Mouse (Mus musculus): Measurements from ENCODE around the gene Rnf114. TPM values are rescaled to one million over a fixed set of nuclear protein-coding genes. Genes with fewer than 3 reads are reported as not detected.

Rnf114 gene
- polyA plus RNA-seq, 1 experiment from 2014 or later: 90.0 TPM

DNA sequence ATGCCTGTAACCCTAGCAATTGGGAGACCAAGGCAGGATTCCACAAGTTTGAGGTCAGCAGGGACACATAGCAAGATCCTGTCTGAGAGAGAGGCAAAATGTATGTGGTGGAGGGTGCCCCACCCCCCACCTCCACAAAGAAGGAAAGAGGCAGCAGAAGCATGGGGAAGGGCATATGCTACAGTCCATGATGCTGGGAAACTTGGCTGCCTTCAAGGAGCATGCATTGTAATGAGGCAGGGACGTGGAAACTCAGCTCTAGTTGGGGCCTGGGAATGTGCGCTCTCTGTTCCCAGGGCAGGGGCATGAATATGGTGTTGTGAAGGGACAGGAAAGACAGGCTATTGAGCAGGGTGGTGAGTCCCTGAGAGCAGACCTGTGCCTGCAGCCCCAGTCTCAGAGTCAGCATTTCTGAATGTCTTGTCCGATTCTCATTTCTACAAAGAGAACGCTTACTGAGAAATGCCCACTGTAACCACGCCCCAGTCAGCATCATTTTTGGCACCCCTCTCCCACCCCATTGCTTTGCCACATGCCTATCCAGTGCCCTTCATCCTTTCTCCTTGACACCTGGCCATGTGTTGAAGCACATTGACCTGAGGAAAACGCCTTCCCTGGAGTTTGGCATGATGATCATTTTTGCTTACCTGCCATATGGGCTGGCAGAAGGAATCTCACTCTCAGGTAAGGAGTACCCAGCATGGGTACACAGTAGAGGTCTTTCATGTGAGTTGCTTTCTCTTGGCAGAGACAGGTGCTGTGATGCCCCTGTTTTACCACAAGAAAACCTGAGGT lies 33.2 kb upstream of the Rnf114 start:
- WGBS: 89% methylated on average over 6 of the region's 6 CpGs
- peaks cover 76% of the 10 kb centered on the region for H3K36me3 ChIP-seq
- H3K27ac ChIP-seq: no peak overlapping the region
- H3K9me3 ChIP-seq: no peaks in the 10 kb centered on the region
- no peak overlapping the region for H3K4me3 ChIP-seq
- no peaks in the 10 kb centered on the region for H3K4me1 ChIP-seq
- DNase-seq (ENCODE audit: low spot score): no peak
- H3K27me3 ChIP-seq (ENCODE audit: insufficient read depth, poor library complexity, severe bottlenecking): no peaks in the 10 kb centered on the region

DNA sequence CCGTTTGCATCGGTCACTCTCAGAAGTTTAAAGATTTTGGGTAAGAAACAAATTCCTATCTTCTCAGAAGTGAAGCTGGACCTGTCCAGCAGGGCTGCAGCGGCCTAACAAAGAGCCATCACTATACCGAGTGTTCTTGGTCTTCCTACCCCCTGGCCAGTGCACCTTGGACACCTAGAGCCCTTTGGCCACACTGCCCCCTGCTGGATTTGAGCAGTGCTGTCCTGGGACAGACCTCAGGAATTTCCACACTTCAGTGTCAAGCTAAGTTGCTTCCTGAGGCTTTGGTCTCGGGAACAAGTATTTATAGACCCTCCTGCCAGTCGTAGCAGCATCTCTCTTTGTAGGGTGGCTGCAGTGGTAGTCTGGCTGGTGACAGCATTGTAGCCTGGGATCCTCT lies 29.5 kb upstream of the Rnf114 start:
- Histone ChIP-seq H3K27me3 (ENCODE audit: insufficient read depth, poor library complexity, severe bottlenecking) (no peaks in the 10 kb centered on the region), H3K36me3 (peaks cover 71% of the 10 kb centered on the region), H3K27ac (no peak overlapping the region), H3K4me1 (no peaks in the 10 kb centered on the region), H3K4me3 (no peak overlapping the region), H3K9me3 (no peaks in the 10 kb centered on the region)
- peak; percentile 82 for DNase-seq (ENCODE audit: low spot score)
- WGBS: 53% methylated on average over 6 of the region's 6 CpGs

DNA sequence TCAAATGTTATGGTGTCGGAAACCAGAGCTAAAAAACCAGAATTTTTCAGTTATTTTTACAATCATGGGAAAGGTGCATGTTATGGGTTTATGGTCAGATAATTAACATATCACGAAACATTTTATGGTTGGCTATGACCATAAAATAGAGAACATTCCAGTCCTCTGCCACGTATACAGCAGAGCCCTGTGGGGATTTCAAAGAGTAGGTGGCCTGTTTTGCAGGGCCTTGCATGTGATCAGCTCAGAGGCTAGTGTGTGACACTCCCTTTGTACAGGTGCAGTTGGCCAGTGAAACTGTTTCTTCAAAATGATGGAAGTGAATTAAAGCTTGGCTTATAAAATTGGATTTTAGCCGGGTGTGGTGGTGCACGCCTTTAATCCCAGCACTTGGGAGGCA lies 28.6 kb upstream of the Rnf114 start:
- no peaks in the 10 kb centered on the region for H3K4me1 ChIP-seq
- no peaks in the 10 kb centered on the region for H3K27me3 ChIP-seq (ENCODE audit: insufficient read depth, poor library complexity, severe bottlenecking)
- H3K4me3 ChIP-seq: no peak overlapping the region
- H3K36me3 ChIP-seq: peaks cover 70% of the 10 kb centered on the region
- no peak for DNase-seq (ENCODE audit: low spot score)
- WGBS: 91% methylated on average over 5 of the region's 5 CpGs
- no peak overlapping the region for H3K27ac ChIP-seq
- H3K9me3 ChIP-seq: no peaks in the 10 kb centered on the region

DNA sequence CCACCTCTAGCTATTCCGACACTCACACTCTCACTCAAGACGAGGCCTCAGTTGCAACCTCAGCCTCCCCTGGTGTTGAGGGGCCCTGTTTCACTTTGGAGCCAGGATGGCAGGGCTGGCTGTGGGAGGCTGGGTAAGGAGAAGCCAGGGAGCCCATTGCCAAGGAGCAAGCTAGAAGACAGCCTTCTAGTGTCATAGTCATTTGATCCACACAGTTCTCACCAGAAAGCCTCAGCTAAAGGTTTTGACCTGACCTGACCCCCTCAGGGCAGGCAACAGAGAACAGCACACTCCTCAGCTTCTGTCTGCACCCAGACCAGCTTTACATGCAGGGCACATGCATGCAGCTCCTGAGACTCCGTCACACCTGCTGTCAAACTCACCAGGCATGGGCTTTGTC lies 26.5 kb upstream of the Rnf114 start:
- no peaks in the 10 kb centered on the region for H3K27me3 ChIP-seq (ENCODE audit: insufficient read depth, poor library complexity, severe bottlenecking)
- no peak overlapping the region for H3K27ac ChIP-seq
- H3K36me3 ChIP-seq: peaks cover 69% of the 10 kb centered on the region
- no peaks in the 10 kb centered on the region for H3K9me3 ChIP-seq
- DNase-seq (ENCODE audit: low spot score): no peak
- WGBS: 95% methylated on average over 3 of the region's 3 CpGs
- no peaks in the 10 kb centered on the region for H3K4me1 ChIP-seq
- H3K4me3 ChIP-seq: no peak overlapping the region

DNA sequence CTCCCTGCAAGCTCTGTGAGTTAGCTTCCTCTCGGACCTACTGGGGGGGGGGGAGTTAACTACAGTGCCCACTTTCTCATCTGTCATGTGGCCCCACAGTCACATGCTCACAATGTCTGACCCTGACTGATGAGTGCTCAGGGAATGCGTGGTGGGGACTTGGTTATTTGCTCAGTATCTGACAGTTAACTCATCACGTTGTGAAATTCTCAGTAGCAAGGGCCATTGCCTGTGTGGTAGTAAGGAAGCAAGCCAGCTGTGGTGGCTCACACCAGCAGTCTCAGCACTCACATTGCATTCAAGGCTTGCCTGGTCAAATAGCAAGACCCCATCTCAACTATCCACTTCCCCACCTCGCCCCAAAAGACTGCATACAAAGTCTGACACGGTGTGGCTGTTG lies 25.2 kb upstream of the Rnf114 start:
- H3K9me3 ChIP-seq: no peaks in the 10 kb centered on the region
- 83% methylated on average over 5 of the region's 5 CpGs for WGBS
- no peak overlapping the region for H3K27ac ChIP-seq
- H3K36me3 ChIP-seq: peaks cover 72% of the 10 kb centered on the region
- H3K4me3 ChIP-seq: no peak overlapping the region
- no peak for DNase-seq (ENCODE audit: low spot score)
- H3K27me3 ChIP-seq (ENCODE audit: insufficient read depth, poor library complexity, severe bottlenecking): no peaks in the 10 kb centered on the region
- H3K4me1 ChIP-seq: no peaks in the 10 kb centered on the region

DNA sequence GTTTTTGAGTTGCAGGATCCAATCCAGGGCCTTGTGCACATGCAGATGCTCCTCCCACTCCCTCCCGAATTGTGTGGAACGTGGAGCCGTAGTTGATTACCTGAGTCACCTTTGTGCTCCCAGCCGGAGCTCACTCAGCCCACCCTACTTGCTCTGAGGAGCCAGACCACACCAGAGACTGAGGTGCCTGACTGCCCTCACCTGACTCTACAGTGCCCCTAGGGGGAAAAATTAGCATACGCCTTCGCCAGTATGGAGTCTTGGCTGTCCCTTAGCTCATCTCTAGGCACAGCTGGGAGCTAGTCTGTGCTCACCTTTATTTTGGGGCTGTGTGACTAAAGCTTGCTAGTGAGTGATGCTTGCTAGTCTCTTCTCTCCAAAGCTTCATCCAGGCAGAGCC lies 24.0 kb upstream of the Rnf114 start:
- Histone ChIP-seq H3K4me1 (no peaks in the 10 kb centered on the region), H3K9me3 (no peaks in the 10 kb centered on the region), H3K4me3 (no peak overlapping the region), H3K27me3 (ENCODE audit: insufficient read depth, poor library complexity, severe bottlenecking) (no peaks in the 10 kb centered on the region), H3K27ac (no peak overlapping the region), H3K36me3 (peaks cover 84% of the 10 kb centered on the region)
- 85% methylated on average over 6 of the region's 6 CpGs for WGBS
- DNase-seq (ENCODE audit: low spot score): no peak

DNA sequence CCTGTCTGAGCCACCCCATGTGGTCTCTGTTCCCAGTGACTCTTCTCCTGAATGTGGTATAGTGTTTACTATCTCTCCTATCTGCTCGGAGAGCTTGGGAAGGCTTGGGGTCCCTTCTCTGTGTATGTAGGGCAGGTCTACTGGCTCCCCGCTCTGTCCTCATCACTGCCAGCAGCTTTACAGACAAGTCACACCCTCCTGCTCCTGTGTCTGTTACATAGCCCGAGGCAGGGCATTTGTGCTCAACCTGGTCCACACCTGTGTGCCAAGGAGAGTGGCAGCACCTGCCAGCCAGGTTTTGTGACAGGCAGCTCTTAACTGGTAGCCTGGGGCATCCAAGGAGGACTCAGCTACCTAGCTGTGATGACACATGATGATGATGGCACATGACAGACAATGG lies 21.8 kb upstream of the Rnf114 start:
- Histone ChIP-seq H3K9me3 (no peaks in the 10 kb centered on the region), H3K36me3 (peaks cover 91% of the 10 kb centered on the region), H3K4me3 (no peak overlapping the region), H3K27me3 (ENCODE audit: insufficient read depth, poor library complexity, severe bottlenecking) (no peaks in the 10 kb centered on the region), H3K27ac (no peak overlapping the region), H3K4me1 (peaks cover 4% of the 10 kb centered on the region)
- 89% methylated on average over 3 of the region's 3 CpGs for WGBS
- DNase-seq (ENCODE audit: low spot score): no peak

DNA sequence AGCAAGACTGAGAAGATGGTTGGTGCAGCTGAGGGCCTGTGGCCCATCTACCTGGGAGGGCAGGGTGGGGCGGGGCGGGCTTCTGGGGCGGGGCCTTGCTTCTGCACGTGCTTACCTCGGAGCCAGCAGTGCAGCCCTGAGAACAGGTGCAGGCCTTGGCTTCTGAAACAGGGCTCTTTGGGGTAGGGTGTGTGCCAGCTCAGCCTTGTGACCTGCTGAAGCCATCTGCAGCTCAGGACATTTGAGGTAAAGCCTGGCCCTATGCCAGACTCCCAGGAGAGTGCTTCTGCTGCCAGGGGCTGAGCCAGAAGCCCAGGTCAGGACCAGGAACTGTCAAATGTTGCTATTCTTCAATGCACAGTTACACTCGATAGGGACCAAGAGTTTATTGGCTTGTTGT lies 20.9 kb upstream of the Rnf114 start:
- no peak for DNase-seq (ENCODE audit: low spot score)
- H3K27me3 ChIP-seq (ENCODE audit: insufficient read depth, poor library complexity, severe bottlenecking): no peaks in the 10 kb centered on the region
- no peaks in the 10 kb centered on the region for H3K9me3 ChIP-seq
- peaks cover 13% of the 10 kb centered on the region for H3K4me1 ChIP-seq
- no peak overlapping the region for H3K4me3 ChIP-seq
- peaks cover 83% of the 10 kb centered on the region for H3K36me3 ChIP-seq
- 92% methylated on average over 6 of the region's 6 CpGs for WGBS
- H3K27ac ChIP-seq: no peak overlapping the region

DNA sequence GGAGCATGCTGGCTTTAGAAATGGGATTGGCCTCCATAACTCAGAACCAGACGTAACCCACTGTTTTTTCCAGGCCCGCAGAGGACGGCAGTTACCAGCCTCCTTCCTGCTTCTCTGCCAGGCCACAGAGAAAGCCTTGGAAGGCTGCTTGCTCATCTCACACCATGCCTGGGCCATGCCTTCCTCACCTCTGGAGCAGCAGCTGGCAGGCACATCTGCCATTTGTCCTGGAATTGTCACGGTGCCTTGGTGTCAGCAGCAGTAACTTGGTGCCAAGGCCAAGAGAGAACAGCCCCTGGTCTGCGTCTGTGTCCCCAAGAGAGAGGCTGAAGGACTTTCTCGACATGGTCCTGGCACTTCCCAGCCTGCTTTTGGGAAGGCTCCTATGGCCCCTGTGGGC lies 18.2 kb upstream of the Rnf114 start:
- WGBS: 84% methylated on average over 6 of the region's 6 CpGs

DNA sequence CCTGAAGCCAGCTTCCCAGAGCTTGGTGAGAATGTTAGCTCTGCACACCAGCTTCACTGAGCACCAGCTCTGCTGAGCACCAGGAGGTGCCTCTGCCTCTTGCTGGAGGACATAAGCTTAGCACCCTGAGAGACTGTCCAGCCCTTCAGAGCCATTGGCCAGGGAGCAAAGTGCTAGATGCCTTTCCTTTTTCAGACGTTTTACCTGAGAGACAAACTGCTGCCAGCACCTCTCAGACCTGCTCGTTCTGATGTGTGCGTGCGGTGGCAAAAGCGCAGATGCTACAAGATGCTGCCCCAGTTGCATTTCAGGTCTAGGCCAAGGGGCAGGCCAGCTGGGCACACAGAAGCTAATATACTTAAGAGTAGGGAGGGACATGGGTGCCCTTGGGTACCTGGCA lies 16.8 kb upstream of the Rnf114 start:
- Histone ChIP-seq H3K27ac (peak overlapping the region; percentile 69), H3K9me3 (no peaks in the 10 kb centered on the region), H3K4me1 (peaks cover 19% of the 10 kb centered on the region), H3K4me3 (no peak overlapping the region), H3K27me3 (ENCODE audit: insufficient read depth, poor library complexity, severe bottlenecking) (no peaks in the 10 kb centered on the region), H3K36me3 (peaks cover 53% of the 10 kb centered on the region)
- WGBS: 77% methylated on average over 5 of the region's 5 CpGs
- DNase-seq (ENCODE audit: low spot score): no peak

More for the DNA sequence above, 18.2 kb upstream of the Rnf114 start:
- Histone ChIP-seq H3K4me3 (no peak overlapping the region), H3K27me3 (ENCODE audit: insufficient read depth, poor library complexity, severe bottlenecking) (no peaks in the 10 kb centered on the region), H3K9me3 (no peaks in the 10 kb centered on the region), H3K27ac (no peak overlapping the region), H3K36me3 (peaks cover 65% of the 10 kb centered on the region), H3K4me1 (peaks cover 19% of the 10 kb centered on the region)
- no peak for DNase-seq (ENCODE audit: low spot score)

DNA sequence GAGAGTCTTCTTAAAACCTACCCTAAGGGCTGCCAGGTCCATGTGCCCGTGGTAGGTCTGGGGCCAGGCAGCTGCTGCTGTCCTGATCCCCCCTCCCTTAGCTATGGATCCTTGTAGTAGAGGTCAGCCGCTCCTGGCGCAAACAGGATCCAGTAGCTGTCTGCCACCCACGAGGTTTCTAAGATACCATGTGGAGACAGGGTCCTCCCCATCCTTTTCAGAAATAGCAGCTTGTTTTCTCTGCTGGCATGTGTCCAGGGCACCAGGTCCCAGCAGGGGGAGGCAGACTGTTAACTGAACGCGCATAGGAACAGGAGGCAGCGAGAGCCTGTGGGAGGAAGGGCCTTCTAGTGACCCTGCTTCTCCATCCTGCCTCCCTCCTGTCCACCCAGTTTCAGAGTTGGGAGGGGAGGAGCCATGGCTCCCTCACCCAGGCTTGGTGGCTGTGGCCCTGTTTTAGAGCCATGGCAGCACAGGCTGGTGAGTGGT lies 16.2 kb upstream of the Rnf114 start:
- Histone ChIP-seq H3K36me3 (peaks cover 50% of the 10 kb centered on the region), H3K9me3 (no peaks in the 10 kb centered on the region), H3K27ac (peak overlapping the region; percentile 69), H3K4me3 (no peak overlapping the region; the same call in 1 of the 2 replicates), H3K4me1 (peaks cover 19% of the 10 kb centered on the region), H3K27me3 (ENCODE audit: insufficient read depth, poor library complexity, severe bottlenecking) (no peaks in the 10 kb centered on the region)
- WGBS: 22% methylated on average over 7 of the region's 7 CpGs
- DNase-seq (ENCODE audit: low spot score): peak; percentile 83

DNA sequence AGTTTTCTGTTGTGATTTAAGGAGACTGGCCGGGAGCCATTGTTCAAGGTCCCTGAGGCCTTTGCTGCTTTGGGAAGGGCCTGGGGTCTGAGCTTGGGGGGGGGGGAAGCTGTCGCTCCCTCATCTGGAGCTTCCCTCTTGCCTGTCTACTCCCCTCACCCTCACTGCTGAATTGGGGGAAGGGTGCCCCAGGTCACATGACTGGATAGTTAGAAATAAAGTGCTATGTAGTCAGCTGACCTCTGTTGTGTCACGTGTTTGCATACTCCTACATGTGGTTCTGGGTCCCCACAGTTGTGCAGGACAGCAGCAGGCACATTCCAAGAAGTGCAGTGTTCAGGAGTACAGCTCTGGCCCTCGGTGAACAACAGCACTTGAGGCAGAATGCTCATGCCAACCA lies 15.7 kb upstream of the Rnf114 start:
- H3K27ac ChIP-seq: peak overlapping the region; percentile 52
- WGBS: 84% methylated on average over 4 of the region's 4 CpGs
- H3K4me3 ChIP-seq: no peak overlapping the region
- peaks cover 45% of the 10 kb centered on the region for H3K36me3 ChIP-seq
- no peaks in the 10 kb centered on the region for H3K27me3 ChIP-seq (ENCODE audit: insufficient read depth, poor library complexity, severe bottlenecking)
- peaks cover 19% of the 10 kb centered on the region for H3K4me1 ChIP-seq
- DNase-seq (ENCODE audit: low spot score): no peak
- H3K9me3 ChIP-seq: no peaks in the 10 kb centered on the region

DNA sequence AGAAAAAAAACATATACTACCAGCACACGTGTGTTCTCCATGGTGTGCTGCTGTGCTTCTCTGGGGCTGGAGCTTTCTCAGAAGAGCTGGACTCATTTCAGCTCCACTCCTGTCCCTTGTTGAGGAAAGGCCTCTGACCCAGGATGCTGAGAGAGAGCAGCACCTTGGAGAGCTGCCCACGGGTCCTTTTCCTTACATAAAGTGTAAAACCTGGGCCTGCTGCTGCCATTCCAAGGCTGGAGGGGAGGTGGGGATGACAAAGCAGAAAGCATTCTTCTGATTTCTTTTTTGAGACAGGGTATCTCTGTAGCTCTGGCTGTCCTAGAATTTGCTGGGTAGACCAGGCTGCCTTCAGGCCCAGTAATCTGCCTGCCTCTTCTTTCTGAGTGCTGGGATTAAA lies 14.3 kb upstream of the Rnf114 start:
- WGBS: 39% methylated on average over 2 of the region's 2 CpGs
- no peak for DNase-seq (ENCODE audit: low spot score)

DNA sequence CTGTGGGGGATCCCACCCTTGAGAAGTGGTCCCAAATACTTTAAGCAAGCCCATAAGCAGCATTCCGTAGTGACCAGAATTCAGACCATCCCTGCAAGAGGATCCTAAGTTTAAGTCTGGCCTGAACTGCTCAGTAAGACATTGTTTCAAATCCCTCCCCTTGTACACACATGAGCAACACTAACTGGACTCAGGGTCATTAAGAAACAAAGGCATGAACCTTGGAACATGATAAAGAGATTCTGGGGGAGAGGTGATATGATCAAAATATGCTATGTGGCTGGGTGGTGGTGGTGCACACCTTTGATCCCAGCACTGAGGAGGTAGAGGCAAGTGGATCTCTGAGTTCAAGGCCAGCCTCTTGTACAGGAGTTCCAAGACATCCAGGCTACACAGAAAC lies 12.9 kb upstream of the Rnf114 start:
- H3K36me3 ChIP-seq: peaks cover 41% of the 10 kb centered on the region
- H3K4me1 ChIP-seq: peaks cover 19% of the 10 kb centered on the region
- H3K27me3 ChIP-seq (ENCODE audit: insufficient read depth, poor library complexity, severe bottlenecking): no peaks in the 10 kb centered on the region
- H3K27ac ChIP-seq: no peak overlapping the region
- H3K4me3 ChIP-seq: no peak overlapping the region
- WGBS: 81% methylated on average over 1 of the region's 1 CpGs
- DNase-seq (ENCODE audit: low spot score): no peak
- H3K9me3 ChIP-seq: no peaks in the 10 kb centered on the region

More for the DNA sequence above, 14.3 kb upstream of the Rnf114 start:
- Histone ChIP-seq H3K27ac (no peak overlapping the region), H3K4me3 (no peak overlapping the region), H3K27me3 (ENCODE audit: insufficient read depth, poor library complexity, severe bottlenecking) (no peaks in the 10 kb centered on the region), H3K36me3 (peaks cover 41% of the 10 kb centered on the region), H3K9me3 (no peaks in the 10 kb centered on the region), H3K4me1 (peaks cover 19% of the 10 kb centered on the region)
